Mouse (Mus musculus) B cell, adult 67 days (primary cell): ENCODE results near the gene Gm6993. TPM values are rescaled to one million over a fixed set of nuclear protein-coding genes. Genes with fewer than 3 reads are reported as not detected.

Experiments
- total RNA-seq, 2 experiments: library from RNA; stranded (reverse); gene quantifications; 4 replicates each; pipeline ENCODE4 v1.2.4; 2023

Gene Gm6993
- not detected for total RNA-seq

DNA sequence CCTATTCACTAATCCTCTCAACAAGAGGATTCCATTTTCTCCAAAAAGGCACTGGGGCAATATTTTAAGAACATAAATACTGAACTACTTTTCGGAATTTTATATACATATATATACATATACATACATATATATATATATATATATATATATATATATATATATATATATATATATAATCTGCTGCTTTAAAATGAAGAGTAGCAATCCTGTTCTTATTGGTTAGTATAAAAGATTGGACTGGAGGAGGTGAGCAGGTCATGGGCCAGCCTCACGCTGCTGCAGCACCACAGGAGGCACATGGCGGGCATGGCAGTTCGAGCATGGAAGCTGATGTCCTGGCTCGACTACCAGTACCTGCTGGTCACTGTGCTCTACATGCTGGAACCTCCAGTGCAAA is at the start of gene Gm6993:
Gene Gm6993, plus strand, starts transcription at position 301 of the 400 bp plus-strand sequence.

DNA sequence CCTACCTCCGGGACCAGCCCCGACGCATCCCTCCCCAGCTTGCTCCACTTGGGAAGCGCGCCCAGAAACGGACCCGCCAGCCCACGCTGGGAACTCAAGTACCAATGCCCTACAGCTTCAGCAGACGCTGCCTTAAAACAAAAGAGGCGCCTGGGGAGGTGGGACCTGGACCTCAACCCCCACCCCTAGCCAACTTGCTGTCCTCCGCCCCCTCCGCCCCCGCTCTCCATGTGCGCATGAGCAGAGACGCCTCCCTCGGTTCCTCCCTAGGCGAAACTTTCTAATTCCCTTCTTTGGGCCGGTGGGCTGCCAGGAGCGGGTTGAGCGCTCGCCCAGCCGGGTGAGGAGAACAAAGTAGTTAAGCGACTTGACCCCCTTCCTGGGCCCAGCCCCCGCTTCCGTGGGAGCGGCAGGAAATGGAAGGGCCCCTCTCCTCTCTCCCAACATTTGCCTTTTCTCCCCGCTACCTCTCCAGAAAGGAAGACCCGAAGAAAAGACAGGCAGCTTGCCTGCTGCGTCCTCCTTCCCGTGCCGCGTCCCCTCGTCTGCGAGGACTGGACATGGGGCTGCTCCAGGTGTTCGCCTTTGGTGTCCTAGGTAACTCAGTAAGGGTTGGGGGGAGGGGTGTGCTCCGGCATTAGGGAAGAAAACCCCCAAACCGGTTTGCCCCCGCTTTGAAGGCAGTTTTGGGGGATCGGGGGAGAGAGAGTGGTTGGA is 24.6 kb downstream of the Gm6993 start, which contains the start of gene Lamb1:
Gene Lamb1, plus strand, starts transcription at position 230 of the 717 bp plus-strand sequence.

Other genes starting within 250 kb of the Gm6993 start
- gene Fam110c, start 166.9 kb upstream of the Gm6993 start, total RNA-seq, result not detected
- not detected for gene Lamb1, start 24.5 kb downstream of the Gm6993 start, total RNA-seq
- gene Dld, start 110.7 kb downstream of the Gm6993 start, total RNA-seq, result 10 to 100 TPM; 61.8 to 69.1 TPM
- gene Slc26a3, start 150.1 kb downstream of the Gm6993 start, total RNA-seq, result not detected